Mouse (Mus musculus) adrenal gland, adult 18-20 months (tissue): ENCODE measurements at regions not wholly inside any gene's neighbourhood (a gene's known extent, or its start where the extent isn't known, plus 50 kb on each side); places are given as distances from the start of the nearest gene placed in this dataset.

Experiments used
- DNase-seq, 2 experiments: peaks; one replicate each; pipeline ENCODE4 v3.0.0; 2021 to 2022; ENCODE audit warnings: low spot score in 2 of 2

DNA sequence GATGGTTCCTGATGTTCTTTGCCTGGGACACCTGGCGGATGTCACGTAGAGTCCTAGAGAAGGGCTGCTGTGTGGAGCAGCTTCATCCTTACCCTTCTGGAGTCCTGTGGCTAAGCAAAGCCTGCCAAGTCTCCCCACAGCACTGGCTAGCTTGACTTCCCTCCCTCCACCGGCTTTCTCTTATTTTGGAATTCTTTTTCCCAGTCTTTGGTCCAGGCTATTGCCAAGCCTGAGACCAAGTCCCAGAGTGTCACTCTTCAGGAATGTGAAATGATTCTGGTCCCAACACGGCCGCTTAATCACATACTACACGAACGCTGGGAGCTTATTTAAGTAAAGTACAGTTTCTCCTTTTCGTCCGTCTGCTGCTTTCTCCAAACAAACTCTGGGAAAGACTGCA, 146.4 kb downstream of the Fndc1 start:
- DNase-seq, result no peak

DNA sequence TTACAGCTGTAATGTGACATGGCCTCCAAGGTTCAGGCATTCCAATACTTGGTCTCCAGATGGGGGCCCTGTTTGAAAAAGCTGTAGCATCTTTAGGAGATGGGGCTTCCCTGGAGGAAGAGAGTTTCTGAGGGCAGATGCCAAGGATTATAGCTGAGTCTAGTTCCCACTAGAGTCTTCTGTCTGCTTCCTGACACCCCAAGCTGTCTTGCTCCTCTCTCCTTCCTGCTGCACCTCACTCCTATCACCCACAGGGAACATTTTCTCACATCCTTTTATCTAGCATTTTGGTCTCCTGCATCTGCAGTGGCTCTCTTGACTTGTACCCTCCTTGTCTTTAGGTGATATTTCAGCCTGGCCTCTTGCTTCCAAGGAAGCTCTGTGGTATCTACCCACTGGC, 147.3 kb downstream of the Fndc1 start:
- no peak for DNase-seq

DNA sequence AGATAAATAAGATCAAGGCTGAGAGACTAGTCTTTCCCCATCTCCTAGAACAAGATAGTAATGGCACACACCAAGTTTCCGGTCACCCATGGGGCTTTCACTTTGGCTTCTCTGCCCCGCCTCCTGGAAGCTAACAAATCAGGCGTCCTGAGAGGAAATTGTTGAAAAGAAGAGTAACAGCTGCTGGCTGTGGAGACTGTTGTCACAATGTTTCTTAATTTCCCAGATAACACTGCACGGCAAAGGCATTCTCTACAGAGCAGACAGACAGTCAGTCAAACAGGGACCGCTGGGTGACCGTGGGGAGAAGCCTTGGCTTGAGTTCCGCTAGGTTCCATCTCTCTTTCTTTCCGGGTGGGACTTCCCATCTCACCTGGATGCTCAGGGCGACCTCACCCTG, 148.2 kb downstream of the Fndc1 start:
- no peak for DNase-seq

DNA sequence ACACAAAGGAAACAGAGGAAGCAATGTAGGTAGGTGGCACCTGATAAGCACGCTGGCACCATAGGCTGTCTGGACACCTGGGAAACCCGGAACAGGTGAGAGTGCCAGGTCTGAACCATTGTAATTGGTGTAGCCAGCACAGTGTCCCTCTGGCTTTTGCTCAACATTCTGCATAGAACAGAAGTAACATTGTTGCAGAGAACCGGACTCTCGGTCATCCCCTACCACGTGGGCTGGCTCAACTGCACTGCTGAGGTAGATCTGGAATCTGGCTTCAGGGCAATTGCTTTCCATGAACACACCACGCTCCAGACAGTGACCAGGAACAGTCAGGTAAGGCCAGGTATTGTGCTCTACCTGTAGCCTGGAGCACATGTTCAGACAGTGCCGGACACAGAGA, 149.3 kb downstream of the Fndc1 start:
- no peak for DNase-seq

DNA sequence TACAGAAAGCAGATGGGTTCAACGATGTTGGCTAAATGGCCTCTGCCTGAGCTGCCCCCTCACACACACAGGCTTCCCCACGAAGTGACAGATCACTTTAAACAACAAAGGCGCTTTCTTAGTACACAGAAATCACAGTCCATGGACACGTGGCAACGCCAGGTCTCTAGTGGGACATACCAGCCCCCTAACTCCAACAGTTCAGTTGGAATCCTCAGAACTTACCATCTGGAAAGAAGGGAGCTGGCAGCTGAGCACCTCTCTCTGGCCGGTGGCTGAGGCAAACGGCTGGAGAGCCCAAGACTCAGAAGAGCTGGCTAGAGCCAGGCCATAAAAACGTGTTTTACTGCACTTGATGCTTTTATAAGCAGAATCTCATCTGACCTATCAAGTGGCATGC, 149.8 kb downstream of the Fndc1 start:
- DNase-seq, result no peak

DNA sequence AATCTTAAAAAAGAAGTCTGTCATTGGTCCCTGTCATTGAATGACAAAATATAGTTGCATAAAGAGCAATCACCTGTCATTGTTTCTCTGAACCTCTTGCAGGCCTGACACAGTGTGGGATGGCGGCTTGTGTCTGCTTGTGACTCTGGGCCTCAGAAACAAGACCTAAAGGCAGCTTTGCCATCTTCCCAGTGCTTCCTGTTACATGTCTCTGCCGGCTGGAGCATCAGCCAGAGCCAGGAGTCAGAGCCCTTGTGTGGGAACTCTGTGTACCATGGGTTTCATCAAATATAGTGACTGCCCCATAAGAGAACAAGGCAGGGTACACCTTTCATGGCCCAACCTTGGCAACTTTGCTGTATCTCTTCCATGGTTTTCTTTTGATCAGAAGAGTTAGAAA, 150.3 kb downstream of the Fndc1 start:
- no peak for DNase-seq

DNA sequence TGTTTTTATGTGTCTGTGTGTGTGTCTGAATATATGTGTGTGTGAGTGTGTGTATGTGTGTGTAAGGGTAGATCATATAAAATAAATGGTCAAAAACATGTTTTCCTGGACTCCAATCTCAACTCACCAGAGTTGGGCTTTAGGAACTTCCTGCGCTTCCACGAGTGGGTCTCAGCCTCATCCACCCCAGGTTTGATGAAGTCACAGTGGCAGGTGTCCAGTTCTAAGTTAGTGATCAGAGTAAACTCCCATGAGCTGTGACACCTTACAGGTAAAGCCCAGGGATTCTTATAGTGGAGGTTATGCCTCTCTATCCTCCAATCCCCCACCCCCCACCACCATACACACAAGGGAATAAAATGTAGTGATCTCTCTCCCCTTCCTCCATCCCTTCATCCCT, 152.6 kb downstream of the Fndc1 start:
- no peak for DNase-seq

DNA sequence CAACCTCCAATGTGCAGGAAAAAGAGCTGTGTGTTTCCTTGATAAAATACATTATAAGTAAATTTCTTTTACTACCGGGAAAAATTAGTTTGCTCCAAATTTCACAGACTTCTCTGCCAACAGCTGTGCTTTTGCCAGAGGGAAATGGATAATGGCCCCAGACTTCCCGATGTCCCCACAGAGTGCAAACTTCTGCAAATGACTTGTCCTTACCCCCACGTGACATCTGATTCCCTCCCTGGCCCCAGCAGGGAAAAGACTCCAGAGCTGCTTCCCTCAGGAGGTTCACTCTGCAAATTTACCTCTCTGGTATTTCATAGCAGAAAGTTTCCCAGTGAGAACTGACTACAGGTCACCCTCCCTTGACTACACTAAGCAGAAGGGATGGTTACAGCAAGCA, 159.3 kb downstream of the Fndc1 start:
- DNase-seq, result no peak

DNA sequence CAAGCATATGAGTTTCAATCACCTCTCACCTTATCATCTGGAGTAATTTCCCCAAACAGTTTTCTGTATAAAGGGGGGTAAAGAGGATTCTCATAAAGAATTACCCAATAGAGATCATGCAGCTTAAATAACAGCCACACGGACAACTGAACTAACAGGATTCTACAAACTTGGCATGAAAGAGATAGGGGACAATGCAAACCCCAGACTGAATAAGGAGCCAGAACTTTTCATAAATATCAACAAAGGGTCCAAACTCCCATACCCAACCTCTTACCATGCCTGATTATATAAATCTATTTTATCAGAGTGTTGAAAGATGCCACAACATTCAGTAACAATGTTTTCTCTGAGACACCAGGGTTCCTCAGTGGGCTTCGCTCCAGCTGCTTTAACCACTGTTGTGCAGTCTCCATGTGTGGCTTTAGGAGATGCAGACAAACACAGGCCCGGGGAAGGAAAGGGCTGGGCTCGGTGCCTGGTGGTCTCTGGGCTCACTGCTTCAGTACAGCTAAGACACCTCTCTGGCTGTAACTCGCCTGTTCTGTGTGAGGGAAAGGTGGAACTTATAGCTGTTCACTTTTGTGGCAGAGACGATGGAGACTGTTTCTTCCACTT, 160.2 kb downstream of the Fndc1 start:
- no peak for DNase-seq

DNA sequence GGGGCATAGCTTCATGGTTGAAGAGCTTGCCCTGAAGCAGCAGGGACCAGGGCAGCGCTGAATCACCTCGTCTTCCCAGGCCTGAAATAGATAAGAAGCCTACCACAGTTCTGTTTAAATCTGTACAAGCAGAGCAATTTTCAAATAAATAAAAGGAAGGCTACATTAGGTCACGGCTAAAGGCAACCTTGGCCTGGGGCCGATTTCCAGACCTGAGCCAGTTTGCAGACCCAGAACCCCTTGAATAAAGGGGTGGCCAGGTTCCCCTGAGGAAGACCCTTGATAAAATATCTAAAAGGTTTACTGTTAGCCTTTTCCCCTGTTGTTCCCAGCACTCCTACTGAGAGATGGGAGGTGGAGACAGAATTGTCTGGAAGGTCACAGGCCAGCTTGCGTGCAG, 160.9 kb downstream of the Fndc1 start:
- DNase-seq, result no peak

DNA sequence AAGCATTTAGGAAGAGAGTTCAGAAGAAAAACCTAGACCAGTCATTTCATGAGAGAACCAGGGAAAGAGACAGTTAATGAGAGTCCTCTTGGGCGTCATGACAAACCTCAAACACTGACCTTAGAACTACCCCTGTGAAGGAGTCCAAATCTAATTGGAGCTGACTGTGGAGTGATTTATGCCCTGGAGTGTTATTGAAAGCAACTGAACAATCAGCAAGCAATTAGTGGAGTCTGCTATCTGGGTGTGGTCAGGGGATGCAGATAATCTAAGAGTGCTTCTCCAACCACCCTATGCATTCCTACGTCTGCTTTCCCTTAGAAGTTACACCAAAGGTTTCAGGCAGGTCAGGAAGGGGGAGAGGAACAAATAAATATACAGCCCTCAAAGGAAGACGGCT, 161.4 kb downstream of the Fndc1 start:
- no peak for DNase-seq

DNA sequence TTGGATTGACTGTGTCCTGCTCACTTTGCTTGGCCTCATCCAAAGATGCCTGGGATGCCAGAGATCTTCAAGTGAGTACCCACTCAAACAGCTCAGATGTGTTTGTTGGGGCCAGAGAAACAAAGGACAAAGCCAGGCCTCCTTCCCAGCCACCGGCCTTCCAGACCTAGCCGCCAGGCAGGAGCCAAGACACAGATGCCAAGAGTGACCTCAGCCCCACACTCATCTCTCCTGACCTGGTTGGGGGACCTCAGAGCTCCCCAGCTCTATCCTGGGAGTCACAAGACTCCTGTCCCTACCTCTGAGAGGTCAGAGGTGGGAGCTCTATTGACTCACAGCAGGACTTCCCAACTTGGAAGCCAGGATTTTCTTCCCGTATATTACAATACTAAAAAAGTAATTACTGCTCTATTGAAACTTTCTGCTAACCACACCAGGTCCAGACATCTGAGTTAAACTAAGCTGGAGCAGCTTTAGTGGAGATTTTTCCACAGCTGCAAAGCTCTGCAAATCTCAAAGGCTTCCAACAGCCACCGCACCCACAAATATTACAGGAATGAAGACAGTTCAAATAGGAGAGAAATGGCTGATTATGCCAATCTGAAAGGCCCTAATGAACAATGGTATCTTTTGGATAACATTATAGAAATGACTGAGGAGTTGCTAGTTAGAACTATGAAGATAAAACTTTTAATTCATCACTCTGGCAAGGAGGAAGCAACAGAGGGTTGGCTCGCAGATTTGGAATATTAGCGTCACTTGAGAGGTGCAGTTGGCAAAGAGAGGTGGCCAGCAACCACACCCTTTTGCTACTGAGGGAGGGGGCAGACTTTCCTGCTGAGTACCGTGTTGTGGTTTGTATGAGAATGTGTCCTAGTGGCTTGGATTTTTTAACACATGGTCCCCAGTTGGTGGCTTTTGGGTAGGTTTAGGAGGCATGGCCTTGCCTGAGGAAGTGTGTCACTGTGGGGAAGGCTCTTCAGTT, 162.9 kb downstream of the Fndc1 start:
- DNase-seq, result no peak

DNA sequence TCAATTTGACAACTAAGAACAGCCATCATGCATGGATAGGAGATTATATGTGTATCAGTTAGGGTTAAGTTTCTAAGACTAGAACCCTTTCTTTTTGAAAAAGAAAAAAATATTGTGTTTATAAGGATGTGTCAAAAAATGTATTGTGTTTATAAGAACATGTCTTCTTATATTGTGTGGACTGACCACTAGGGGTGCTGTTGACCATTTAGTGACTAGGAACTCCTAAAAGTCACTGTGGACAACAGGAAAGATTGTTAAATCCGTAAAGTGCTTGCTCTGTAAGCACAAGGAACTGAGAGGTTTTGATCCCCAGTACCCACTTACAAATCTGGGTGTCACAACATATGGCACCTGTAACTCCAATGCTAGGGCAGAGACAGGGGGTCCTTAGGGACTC, 170.6 kb downstream of the Fndc1 start:
- no peak for DNase-seq

DNA sequence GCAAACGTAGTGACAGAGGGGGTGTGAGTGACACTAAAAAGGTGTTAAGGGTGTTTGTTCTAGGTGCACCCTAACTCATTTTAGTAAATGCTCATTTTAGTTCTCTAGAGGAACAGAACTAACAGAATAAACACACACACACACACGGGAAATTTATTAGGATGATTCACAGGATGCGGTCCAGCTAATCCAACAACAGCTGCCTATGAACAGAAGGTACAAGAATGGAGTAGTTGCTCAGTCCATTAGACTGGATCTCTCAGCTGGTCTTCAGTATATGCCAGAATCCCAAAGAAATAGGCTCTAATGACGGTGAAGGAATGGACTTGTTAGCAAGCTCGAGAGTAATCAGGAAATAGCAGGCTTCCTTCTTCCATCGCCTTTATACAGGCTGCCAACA, 171.1 kb downstream of the Fndc1 start:
- no peak for DNase-seq

DNA sequence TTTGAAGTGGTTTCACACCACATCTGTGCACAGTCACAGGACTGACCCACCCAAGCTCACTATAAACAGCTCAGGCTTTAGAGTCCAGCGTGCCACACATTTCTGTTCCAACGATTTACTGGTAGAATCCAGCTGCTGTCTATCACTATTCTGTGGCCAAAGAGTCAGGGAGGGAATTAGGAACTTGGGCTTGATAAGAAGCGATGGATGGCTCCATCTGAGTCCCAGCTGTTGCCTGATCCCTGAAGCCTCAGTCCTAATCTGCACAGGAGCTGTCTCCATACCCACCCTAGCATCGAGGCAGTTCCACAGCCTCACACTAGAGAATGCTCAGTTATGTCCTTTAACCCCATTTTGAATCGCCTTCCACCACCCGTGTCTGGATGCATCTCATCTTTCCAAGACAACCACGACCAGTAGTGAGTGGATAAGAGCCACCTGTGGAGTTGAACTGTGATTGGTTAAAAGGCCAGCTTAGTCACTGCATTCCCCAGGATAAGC, 173.0 kb downstream of the Fndc1 start:
- no peak for DNase-seq

DNA sequence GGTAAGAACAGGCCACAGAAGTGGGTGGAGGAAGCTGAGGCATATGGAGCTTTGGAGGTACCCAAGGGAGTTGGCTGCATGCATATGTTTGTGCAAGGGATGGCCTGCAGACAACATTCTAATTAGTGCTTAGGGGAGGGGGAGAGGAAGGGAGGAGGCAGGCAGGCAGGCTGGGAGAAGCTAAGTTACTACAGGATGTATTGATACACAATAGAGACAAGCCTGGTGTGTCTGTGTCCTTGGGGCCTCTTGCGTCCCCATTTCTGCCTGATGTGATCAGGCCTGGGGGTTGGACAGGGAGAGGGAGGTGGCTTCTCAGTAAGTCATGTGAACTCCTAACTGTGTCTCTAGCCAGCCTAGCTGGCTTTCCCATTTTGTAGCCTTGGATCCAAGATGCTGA, 175.1 kb downstream of the Fndc1 start:
- DNase-seq, result no peak

DNA sequence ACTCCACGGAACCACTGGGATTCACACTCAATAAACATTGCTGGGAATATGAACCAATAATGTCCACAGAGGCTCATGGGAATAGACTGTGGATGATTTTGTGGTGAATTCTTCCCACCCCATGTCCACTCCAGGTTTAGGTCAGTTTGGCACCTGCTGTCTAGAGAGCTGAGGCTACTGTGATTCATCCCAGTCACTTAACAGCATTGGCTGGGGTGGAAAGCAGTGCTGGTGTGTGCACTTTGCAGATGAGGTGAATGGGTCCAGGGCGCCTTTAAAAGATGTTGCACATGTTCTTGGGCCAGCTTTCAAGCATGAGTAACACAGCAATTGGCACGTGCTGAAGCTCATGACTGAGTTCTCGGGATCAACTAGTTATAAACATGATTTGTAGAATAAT, 176.7 kb downstream of the Fndc1 start:
- DNase-seq, result no peak

DNA sequence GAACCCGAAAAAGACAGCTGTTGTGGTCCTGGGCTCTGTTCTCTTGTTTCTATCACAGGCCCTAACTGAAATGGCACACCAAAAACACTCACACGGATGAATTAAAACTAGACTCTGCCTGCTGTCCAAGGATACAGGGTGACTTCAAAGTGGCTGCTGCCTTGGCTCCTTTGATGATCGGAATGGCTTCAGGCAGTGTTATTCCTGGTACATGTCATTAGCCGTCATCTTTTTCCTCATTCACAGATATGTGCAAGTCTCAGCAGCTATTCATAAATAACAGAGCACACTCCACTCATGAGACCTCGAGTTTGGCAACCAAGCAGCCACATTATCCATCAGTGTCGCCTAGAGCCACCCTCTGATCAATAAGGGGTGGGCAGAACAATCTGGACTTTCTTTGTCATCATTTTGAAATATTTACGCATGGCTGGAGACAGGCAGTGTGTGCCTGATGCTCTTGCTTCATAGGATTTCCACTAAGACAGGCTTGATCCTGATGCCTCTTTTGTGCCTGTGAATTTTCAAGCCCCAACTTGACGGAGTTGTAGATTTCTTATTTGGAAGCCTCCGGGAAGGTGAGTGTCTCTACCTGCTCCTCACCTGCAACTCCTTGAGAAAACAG, 182.1 kb downstream of the Fndc1 start:
- DNase-seq, result no peak

DNA sequence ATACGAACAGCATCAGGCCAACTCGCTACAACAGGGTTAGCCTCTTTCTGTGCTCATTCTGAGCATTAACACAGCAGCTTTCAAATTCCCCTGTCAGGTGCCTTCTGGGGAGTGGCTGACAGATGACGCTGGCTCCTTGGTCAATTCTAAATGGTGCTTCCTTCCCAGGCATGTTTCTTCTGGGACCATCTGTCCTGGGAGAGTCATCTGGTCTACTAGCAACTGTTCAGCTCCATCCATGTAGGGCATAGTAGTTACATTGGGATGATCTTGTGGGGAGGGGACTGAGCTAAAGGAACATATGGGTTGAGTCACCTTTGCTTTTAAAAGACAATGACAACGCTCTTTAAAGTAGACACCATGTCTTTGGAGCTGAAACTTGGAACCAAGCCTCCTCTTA, 183.5 kb downstream of the Fndc1 start:
- DNase-seq, result no peak

DNA sequence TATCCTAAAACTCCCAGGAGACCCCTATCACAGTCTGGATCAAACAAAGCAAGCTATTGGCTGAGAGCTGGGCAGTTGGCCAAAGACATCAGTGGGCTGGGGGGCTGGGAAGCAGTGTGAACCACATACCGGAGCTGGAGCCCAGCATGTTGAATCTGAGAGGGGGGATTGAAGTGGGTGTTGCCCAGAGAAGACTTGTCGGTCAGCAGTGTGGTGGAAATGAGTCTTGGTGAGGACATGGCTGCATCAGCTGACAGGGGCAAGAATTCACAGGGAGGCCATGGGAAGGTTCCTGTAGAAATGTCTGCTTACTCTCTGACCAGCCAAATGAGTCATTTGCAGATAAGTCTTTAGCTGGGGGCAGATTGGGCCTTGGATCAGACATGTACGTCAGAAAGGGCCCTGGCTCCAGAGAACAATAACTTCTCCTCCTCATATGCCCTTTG, 184.6 kb downstream of the Fndc1 start:
- DNase-seq, result peak in 1 of 2 experiments; percentile 27

DNA sequence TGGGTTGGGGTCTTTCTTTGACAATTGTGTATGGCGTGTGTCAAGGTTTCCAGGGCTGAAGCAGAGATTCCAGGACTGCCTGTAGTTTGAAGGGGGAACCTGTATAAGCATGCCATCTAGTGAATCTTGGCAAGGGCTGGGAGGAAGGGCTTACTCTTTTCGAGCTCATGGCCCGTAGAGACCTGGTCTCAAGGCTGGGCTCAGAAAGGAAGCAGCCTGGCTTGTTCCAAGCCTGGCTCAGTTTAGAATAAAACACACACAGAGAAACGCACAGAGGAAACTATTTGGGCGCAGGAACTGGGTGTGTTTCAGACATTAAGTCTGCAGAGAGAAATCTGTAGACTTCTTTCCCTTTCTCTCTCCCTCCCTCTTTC, 192.8 kb downstream of the Fndc1 start:
- no peak for DNase-seq
